Mouse (Mus musculus) ES-E14 (cell line): Measurements from ENCODE around the gene Etv2.

Source experiments
- MAFK ChIP-seq: IDR thresholded peaks from 2 replicates; pipeline ENCODE4 v1.6.1; 2014; ENCODE audit warnings: mild to moderate bottlenecking, low read depth, low read length, inconsistent platforms; ENCODE audit not compliant: insufficient read depth
- ZC3H11A ChIP-seq: IDR thresholded peaks from 2 replicates; pipeline ENCODE4 v1.6.1; 2012; ENCODE audit warnings: low read depth, mild to moderate bottlenecking, inconsistent platforms, low read length, borderline replicate concordance
- ZNF384 ChIP-seq: IDR thresholded peaks from 2 replicates; pipeline ENCODE4 v1.6.1; 2012; ENCODE audit warnings: low read depth, low read length, inconsistent platforms

GRCm38 (mm10) chr7:30607706-30608309, 27.8 kb downstream of the Etv2 start:
- TF ChIP-seq MAFK (no peak), ZC3H11A (peak; percentile 72; the same call in 1 of the 2 replicates), ZNF384 (no peak)
